Mouse (Mus musculus): ENCODE measurements at regions not wholly inside any gene's neighbourhood (a gene's known extent, or its start where the extent isn't known, plus 50 kb on each side); places are given as distances from the start of the nearest gene placed in this dataset.

GRCm38 (mm10) chr11:86859864-86860528 lies 52.5 kb upstream of the Dhx40 start:
- TF ChIP-seq CTCF (IDR thresholded peaks at IDR 0.05 in 2 of 3, conservative IDR thresholded peaks at IDR 0.05 in 1 of 3; ENCODE audit: control insufficient read depth in 1 of 3, insufficient read depth in 1 of 3, low read depth in 2 of 3, low read length in 3 of 3, poor library complexity in 1 of 3, severe bottlenecking in 1 of 3) (no peak), POLR2A (IDR thresholded peaks at IDR 0.05; ENCODE audit: control insufficient read depth in 1 of 2, insufficient read depth in 1 of 2, low read depth in 1 of 2, low read length in 2 of 2, poor library complexity in 1 of 2) (no peak), USF2 (IDR thresholded peaks at IDR 0.05; ENCODE audit: borderline replicate concordance in 1 of 2, insufficient read depth in 1 of 2, low read depth in 1 of 2, low read length in 2 of 2) (no peak), POLR2AphosphoS2 (IDR thresholded peaks at IDR 0.05; ENCODE audit: low read length) (no peak), ZNF384 (IDR thresholded peaks at IDR 0.05; ENCODE audit: low read depth, low read length) (no peak), EP300 (IDR thresholded peaks at IDR 0.05; ENCODE audit: low read depth in 1 of 2, low read length in 2 of 2) (no peak), JUND (IDR thresholded peaks at IDR 0.05; ENCODE audit: low read depth, low read length) (no peak), CHD2 (IDR thresholded peaks at IDR 0.05; ENCODE audit: low read length) (no peak), MAZ (IDR thresholded peaks at IDR 0.05; ENCODE audit: low read depth, low read length) (no peak), ZC3H11A (IDR thresholded peaks at IDR 0.05; ENCODE audit: low read depth, low read length) (no peak), MAX (IDR thresholded peaks at IDR 0.05; ENCODE audit: low read length) (no peak)

All from MEL (cell line).